Mouse (Mus musculus) urinary bladder, adult 2 months (tissue): ENCODE measurements around the gene Dedd. TPM values are rescaled to one million over a fixed set of nuclear protein-coding genes. Genes with fewer than 3 reads are reported as not detected.
"Not testable (repeated sequence)": the region's sequence is repeated elsewhere in the genome, so short reads cannot be mapped to it uniquely, and the experiment has no call there.

Source experiments
- DNase-seq: peaks from one replicate; pipeline ENCODE4 v3.0.0; 2022; ENCODE audit warnings: low spot score
- polyA plus RNA-seq: library from polyadenylated mRNA; depleted of rRNA; stranded (reverse); fragments of >200 nt; gene quantifications from 2 replicates; pipeline ENCODE4 v1.2.3, GENCODE M21; 2012

Gene Dedd
- polyA plus RNA-seq, 1 experiment: 50.0 TPM

- DNase-seq: no peak
Measured at GRCm38 (mm10) chr1:171319748-171320147, 9.2 kb upstream of the Dedd start.

GRCm38 (mm10) chr1:171320151-171320550 lies 8.8 kb upstream of the Dedd start:
- no peak for DNase-seq

- no peak for DNase-seq
Measured at GRCm38 (mm10) chr1:171321415-171321814, 7.5 kb upstream of the Dedd start.

GRCm38 (mm10) chr1:171322012-171322411 lies 6.9 kb upstream of the Dedd start:
- DNase-seq: no peak

GRCm38 (mm10) chr1:171325571-171325970 lies 3.4 kb upstream of the Dedd start:
- no peak for DNase-seq

DNA sequence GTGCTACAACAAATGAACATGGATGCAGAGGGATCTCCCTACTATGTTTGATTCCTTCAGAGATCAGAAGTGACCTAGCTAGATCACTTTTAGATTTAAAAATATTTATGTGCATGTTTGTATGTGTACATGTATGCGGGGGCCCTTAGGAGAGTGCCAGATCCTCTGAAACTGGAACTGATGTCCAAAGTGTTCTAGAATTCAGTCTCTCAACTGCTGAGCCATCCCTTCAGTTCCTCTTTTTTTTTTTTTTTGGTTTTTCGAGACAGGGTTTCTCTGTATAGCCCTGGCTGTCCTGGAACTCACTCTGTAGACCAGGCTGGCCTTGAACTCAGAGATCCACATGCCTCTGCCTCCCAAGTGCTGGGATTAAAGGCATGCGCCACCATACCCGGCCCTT lies 2.4 kb upstream of the Dedd start:
- not testable (repeated sequence) for DNase-seq

GRCm38 (mm10) chr1:171328244-171328643 lies 701 bp upstream of the Dedd start:
- DNase-seq: no peak

DNA sequence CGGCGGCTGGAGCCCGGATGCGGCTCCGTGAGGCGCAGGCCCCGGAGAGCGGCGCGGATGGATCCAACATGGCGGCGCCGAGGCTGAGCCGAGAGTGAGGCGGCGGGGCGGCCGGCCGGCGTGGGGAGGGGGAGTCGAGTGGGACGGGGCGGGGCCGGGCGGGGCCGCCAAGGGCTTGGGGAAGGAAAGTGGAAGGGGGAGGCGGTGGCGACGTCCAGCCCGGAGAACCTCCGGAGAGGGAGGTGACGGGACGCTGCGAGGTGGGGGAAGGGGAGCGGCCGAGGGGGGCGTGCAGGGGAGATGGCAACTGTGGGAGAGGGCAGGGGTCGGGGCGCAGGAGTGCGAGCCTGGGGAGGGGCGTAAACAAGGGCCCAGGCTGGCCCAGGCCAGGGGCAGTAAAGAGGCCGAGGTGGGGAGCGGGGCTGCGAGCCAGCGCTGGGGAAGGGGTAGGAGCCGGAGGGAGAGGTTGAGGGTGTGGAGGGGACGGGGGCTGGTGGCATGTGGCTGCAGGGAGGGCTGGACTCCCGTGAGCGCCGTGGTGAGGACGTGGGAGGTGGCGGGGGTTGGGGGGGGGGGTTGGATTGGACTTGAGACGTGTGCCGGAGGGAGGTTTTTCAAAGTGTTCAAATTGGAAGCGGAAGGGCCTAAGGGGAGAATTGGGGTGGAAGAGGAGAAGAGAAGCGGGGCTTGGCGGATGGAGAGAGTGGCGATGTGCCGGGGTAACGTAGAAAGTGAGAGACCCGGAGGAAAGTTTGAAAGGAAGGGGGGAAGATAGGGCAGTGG lies 679 bp downstream of the Dedd start:
- peak; percentile 82 for DNase-seq

DNA sequence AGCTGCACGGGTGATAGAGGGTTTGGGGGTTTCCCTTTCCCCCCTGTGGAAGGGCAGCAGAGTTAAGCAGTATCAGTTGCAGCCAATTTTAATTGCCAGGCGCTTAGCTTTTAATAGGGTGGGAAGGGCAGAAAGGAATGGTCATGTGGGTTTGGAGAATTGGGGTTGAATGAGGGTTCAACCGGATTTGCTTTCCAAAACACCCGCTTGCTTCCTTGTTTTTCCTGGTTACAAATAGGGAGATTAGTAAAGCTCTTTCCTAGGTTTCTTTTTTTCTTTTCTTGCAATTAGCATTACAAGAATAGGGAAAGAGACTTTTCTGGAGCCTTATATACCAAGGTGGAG lies 1.2 kb downstream of the Dedd start:
- no peak for DNase-seq

DNA sequence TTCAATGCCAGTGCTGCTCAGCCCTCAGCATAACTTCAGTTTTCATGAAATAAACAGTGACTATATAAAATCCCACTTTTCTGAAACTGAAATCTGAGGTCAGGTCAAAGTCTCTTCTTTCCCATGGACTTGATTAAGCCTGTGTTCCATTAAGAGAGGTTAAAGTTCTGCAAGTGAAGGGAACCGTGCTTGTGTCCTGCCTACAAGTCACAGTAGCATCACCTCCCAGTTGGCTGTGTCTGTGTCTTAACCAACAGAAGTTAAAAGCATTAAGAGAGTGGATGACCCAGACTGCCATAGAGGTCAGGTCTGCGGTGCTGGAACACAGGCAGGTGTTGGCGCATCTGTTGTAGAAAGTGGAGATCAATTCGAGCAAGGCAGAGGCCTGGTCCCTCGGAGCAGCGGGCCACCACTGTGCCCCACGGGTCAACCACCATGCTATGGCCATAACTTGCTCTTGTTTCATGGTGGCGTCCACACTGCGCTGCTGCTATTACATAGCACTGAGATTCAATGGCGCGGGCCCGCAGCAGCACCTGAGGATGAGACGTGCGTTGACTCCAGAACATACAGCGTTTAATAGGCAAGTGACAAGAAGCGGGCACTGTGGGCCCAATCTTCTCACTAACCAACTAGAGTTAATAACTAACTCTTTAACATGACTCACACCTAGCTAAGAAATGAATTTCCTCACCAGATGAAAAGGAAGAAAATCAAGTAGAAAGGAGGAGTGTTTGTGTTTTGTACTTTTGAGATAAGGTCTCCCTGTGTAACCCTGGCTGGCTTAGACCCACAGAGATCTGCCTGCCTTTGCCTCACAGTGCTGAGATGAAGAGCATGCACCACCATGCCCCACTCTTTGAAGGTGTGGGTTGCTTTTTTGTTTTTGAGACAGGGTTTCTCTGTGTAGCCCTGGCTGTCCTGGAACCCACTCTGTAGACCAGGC lies 13.6 kb downstream of the Dedd start:
- no peak for DNase-seq

GRCm38 (mm10) chr1:171343922-171344677 lies 15.2 kb downstream of the Dedd start:
- no peak for DNase-seq

DNA sequence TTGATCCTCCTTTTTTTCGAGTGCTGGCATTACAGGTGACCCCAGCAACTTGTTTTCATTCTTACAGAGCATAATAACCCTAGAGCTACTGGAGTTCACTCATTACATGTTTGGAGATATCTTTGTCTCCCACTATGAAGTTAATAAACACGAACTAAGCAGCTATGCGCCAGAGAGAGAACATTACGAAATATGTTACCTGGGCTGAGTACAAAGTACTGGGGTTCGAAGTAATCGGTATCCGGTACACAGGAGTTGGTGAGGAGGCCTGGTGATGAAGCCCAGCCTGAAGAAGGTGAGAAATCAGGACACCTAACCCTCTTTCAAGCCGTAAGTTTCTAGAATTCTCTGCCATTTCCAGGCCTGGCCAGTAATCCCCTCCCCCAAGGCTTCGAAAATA lies 15.8 kb downstream of the Dedd start:
- no peak for DNase-seq

- DNase-seq: peak; percentile 78
Measured at GRCm38 (mm10) chr1:171345225-171346094, 16.5 kb downstream of the Dedd start, which contains the start of the genes Nit1 and Pfdn2. Gene Nit1 (minus strand): TSS chr1:171345646. Gene Pfdn2 (plus strand): TSS chr1:171345670.

GRCm38 (mm10) chr1:171346095-171346450 lies 17.1 kb downstream of the Dedd start:
- no peak for DNase-seq

DNA sequence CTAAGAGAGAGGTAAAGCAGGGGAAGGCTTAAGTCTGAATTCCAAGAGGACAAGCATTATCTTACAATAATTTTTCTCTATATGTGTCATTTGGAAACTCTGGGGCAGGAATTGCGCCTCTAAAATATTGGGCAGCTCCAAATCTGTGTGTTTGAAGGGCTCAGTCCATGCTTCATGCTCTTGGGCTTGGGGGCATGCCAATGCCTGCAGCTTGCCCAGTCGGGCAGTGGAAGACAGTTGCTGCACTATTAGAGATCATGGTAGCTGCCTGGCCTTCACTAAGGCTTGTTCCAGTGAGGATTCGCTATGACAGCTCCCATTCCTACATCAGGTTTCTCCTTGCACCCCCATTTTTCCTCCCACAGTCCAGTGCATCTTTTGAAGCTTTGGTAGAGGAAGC lies 19.7 kb downstream of the Dedd start:
- DNase-seq: no peak

- DNase-seq: no peak
Measured at GRCm38 (mm10) chr1:171349210-171349609, 20.3 kb downstream of the Dedd start.

- no peak for DNase-seq
Measured at GRCm38 (mm10) chr1:171355812-171356340, 26.9 kb downstream of the Dedd start.

- DNase-seq: no peak
Measured at GRCm38 (mm10) chr1:171356814-171357213, 27.9 kb downstream of the Dedd start.

DNA sequence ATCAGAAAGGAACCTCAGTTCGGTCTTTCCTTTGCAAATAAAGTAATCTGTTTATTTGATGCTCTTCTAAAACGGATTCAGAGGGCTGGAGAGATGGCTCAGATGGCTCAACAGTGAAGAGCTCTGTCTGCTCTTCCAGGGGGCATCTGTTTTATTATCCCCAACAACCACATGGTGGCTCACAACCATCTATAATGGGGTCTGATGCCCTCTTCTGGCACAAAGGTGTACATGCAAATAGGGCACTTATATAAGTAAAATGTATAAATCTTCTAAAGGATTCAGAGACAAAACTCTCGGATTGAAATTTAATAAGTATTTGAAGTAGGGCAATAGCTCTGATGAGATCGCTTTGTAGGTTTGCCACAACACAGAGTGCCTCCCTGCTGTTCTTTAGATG lies 29.5 kb downstream of the Dedd start:
- DNase-seq: no peak

DNA sequence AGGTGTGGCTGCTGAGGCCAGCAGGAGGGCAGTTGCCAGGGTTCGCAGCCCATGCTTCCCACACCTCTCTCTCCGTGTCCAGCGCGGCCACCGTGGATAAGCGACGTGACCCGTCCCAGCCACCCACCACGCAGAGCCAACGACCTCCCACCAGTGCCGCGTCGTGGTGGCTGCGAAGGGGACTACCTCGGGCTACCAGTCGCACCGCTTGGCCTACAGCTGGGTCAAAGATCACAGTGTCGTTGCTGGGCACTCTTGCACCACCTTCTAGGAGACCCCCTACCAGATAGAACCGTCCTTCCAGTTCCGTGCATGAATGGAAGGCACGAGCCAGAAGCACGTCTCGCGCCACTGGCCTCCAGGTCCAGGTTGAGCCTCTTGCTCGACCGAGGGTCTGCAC lies 31.3 kb downstream of the Dedd start:
- DNase-seq: no peak

- DNase-seq: no peak
Measured at GRCm38 (mm10) chr1:171360656-171361055, 31.7 kb downstream of the Dedd start, which contains the start of gene Klhdc9. Gene Klhdc9 (minus strand): TSS chr1:171360798.
